ENCODE assay signal across 8 mouse cellular contexts in the genomic region with DNA sequence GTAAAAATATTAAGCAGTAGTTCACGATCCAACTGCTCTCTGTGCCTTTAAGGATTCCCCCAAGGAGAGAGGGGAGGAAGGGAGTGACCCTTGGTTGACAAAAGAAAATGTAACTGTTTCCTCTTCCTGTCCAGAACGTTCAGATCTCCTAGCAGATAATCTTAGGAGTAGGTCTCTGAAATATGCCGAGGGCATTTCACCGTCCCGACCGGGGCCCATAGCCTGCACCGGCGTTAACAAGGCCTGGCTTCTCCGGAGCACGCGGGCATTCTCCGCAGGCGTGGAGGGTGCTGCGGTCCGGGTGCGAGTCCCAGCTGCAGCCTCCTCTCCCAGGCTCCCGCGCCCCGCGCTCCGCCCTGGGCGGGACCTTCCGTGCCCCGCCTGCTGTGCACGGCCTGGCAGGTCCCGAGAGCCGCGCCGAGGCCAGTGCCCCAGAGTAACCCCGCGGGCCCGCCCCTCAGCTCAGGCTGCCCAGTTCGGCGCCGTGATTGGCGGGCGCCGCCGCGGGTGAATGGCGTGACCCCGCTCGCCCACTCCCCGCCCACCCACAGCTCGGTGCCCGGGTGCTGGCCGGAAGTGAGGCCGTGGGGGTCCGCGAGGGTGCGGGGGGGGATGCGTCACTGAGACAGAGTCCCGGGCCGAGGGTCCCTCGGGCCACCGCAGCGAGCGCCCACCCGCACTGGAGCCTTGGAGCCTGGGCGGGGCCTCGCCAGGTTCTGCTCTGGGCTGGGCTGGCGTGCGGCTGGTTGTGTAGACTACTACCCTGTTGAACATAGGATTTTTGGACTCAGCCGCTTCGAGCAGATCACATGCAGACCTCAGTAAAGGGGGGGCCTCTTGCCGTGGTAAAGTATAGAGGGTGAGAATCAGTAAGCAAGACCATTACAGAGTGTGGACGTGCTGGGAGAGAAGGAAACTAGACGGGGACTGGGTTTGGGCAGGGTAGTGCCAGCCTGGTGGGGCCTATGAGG. TPM values are rescaled to one million over a fixed set of nuclear protein-coding genes. Genes with fewer than 3 reads are reported as not detected.
DNase-seq lines count a peak whose midpoint lies in the region; ATAC-seq lines count a peak whose summit lies in the region.

No protein-coding gene starts in this region.

- DNase-seq in adrenal gland, adult 18-20 months (ENCODE audit: low spot score in 2 of 2), result peak; percentile 91 to 93
- DNase-seq in embryo, embryonic 10.5 days (ENCODE audit: low spot score), result peak; percentile 94
- DNase-seq in gastrocnemius, postnatal 14 days, result peak; percentile 96
- DNase-seq in left cerebral cortex, adult 9 months (ENCODE audit: low spot score in 2 of 2), result peak; percentile 76 to 85
- DNase-seq in right cerebral cortex, adult 2 months (ENCODE audit: low spot score in 2 of 2), result peak; percentile 63 to 82
- DNase-seq in urinary bladder, postnatal 10 days (ENCODE audit: low spot score), result peak; percentile 68

- no peaks in the 10 kb centered on the region for H3K27me3 ChIP-seq in megakaryocyte, embryonic 14.5 days (replicated peaks)

- H3K4me1 ChIP-seq in megakaryocyte, embryonic 14.5 days, result peaks cover 38% of the 10 kb centered on the region

- intact Hi-C loops in gastrocnemius, postnatal 14 days (cut with DNase I; ENCODE audit: low total_unique reads), result loop anchor here (5.0 to 10.0 kb wide), 2 partner anchors 96 to 102 kb away; no protein-coding TSS in a partner anchor

- H3K4me3 ChIP-seq in megakaryocyte, embryonic 14.5 days (replicated peaks), result peak overlapping the region; percentile 95

- H3K9me3 ChIP-seq in megakaryocyte, embryonic 14.5 days, result peaks cover 5% of the 10 kb centered on the region; the same call in 1 of the 2 replicates

- H3K36me3 ChIP-seq in megakaryocyte, embryonic 14.5 days (replicated peaks; ENCODE audit: low read length), result no peaks in the 10 kb centered on the region

- peak; percentile 86 for ATAC-seq in inflammation-experienced regulatory T-cells, adult 6 months

RNA-seq across cellular contexts. Expression of a gene that starts 6.6 kb away (rescaled TPM):
- total RNA-seq in adrenal gland, adult 18-20 months (2021), result 100 to 1,000 TPM; 618 to 823 TPM
- 10 to 100 TPM; 21.7 to 23.4 TPM for total RNA-seq in gastrocnemius, postnatal 14 days (2021)
- polyA plus RNA-seq in inflammation-experienced regulatory T-cells, adult 6 months (2017; shearing (Covaris generic)), result 100 to 1,000 TPM in 2 of 3 experiments, 10 to 100 TPM in 1; 97.0 to 142 (median 135) TPM
- polyA plus RNA-seq in megakaryocyte, embryonic 14.5 days (2012; ENCODE audit: insufficient read depth, low replicate concordance), result 2.0 TPM in 1 of 2 replicates, not detected in the other

Comparison
In these comparisons a context has a peak if more than half of its experiments do, and no peak if none do; other contexts are left out.
1. Peak in every context shown above with its lines: DNase-seq, ATAC-seq and H3K4me3 ChIP-seq.
2. RNA of a gene that starts 6.6 kb away (total RNA-seq): 618 to 823 TPM in adrenal gland, adult 18-20 months; 21.7 to 23.4 TPM in gastrocnemius, postnatal 14 days; every median in the first group is over 10 times any median in the second.